Mouse (Mus musculus): ENCODE data around the gene Ppfia4. TPM values are rescaled to one million over a fixed set of nuclear protein-coding genes. Genes with fewer than 3 reads are reported as not detected.

Ppfia4 gene
- polyA plus RNA-seq, 1 experiment = 8.9 TPM

GRCm38 (mm10) chr1:134290300-134290699, 42.4 kb downstream of the Ppfia4 start:
- no peak overlapping the region for H3K4me3 ChIP-seq (ENCODE audit: low read depth, low read length)
- peaks cover 14% of the 10 kb centered on the region; the same call in 1 of the 2 replicates for H3K4me1 ChIP-seq (ENCODE audit: control insufficient read depth, insufficient read depth, insufficient read length, low read length)
- H3K27me3 ChIP-seq (ENCODE audit: control insufficient read depth, insufficient read depth, low read length) = no peaks in the 10 kb centered on the region
- no peak for TF ChIP-seq POLR2A (IDR thresholded peaks at IDR 0.05; ENCODE audit: low read depth, low read length)
- TF ChIP-seq CTCF (IDR thresholded peaks at IDR 0.05; ENCODE audit: extremely low read depth, insufficient read length, insufficient replicate concordance, low read depth, low read length) = no peak
- no peak overlapping the region for H3K27ac ChIP-seq (ENCODE audit: insufficient read depth, low read depth, low read length)
- 94% methylated on average over 13 of the region's 13 CpGs for WGBS
- H3K36me3 ChIP-seq (ENCODE audit: control insufficient read depth, insufficient read depth, low read length) = no peaks in the 10 kb centered on the region

DNA sequence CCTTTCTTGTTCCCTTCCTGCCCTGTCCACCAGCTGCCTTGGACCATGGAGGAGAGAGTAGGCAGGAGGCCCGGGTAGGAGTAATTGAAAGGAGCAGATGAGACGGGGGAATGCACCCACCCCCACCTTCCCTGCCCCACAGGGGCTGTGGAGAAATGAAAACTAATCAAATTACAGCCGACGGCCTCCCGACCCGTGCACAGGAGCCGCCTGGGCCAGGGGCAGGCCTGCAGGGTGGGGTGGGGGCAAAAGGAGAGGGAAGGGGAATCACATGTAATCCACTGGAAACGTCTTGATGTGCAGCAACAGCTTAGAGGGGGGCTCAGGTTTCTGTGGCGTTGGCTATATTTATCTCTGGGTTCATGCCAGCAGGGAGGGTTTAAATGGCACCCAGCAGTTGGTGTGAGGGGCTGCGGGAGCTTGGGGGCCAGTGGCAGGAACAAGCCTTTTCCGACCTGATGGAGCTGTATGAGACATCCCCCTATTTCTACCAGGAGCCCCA, 43.1 kb downstream of the Ppfia4 start, which contains the start of gene Myog:
Gene Myog, plus strand, starts transcription at position 392 of the 502 bp plus-strand sequence.
- no peaks in the 10 kb centered on the region for H3K27me3 ChIP-seq (ENCODE audit: control insufficient read depth, insufficient read depth, low read length)
- 81% methylated on average over 11 of the region's 11 CpGs for WGBS
- no peak for TF ChIP-seq POLR2A (IDR thresholded peaks at IDR 0.05; ENCODE audit: low read depth, low read length)
- TF ChIP-seq CTCF (IDR thresholded peaks at IDR 0.05; ENCODE audit: extremely low read depth, insufficient read length, insufficient replicate concordance, low read depth, low read length) = no peak
- H3K36me3 ChIP-seq (ENCODE audit: control insufficient read depth, insufficient read depth, low read length) = no peaks in the 10 kb centered on the region
- peaks cover 13% of the 10 kb centered on the region; the same call in 1 of the 2 replicates for H3K4me1 ChIP-seq (ENCODE audit: control insufficient read depth, insufficient read depth, insufficient read length, low read length)
- no peak within 1 kb of the TSS for H3K27ac ChIP-seq (ENCODE audit: insufficient read depth, low read depth, low read length)
- H3K4me3 ChIP-seq (ENCODE audit: low read depth, low read length) = no peak within 1 kb of the TSS

GRCm38 (mm10) chr1:134288239-134288638, 44.5 kb downstream of the Ppfia4 start:
- Histone ChIP-seq H3K4me3 (ENCODE audit: low read depth, low read length) (no peak overlapping the region), H3K4me1 (ENCODE audit: control insufficient read depth, insufficient read depth, insufficient read length, low read length) (peaks cover 2% of the 10 kb centered on the region; the same call in 1 of the 2 replicates), H3K27me3 (ENCODE audit: control insufficient read depth, insufficient read depth, low read length) (no peaks in the 10 kb centered on the region), H3K27ac (ENCODE audit: insufficient read depth, low read depth, low read length) (no peak overlapping the region), H3K36me3 (ENCODE audit: control insufficient read depth, insufficient read depth, low read length) (no peaks in the 10 kb centered on the region)
- 69% methylated on average over 3 of the region's 3 CpGs for WGBS
- TF ChIP-seq CTCF (IDR thresholded peaks at IDR 0.05; ENCODE audit: extremely low read depth, insufficient read length, insufficient replicate concordance, low read depth, low read length) (no peak), POLR2A (IDR thresholded peaks at IDR 0.05; ENCODE audit: low read depth, low read length) (no peak)

- 79% methylated on average over 10 of the region's 10 CpGs for WGBS
Observed at GRCm38 (mm10) chr1:134285458-134286120, 47.1 kb downstream of the Ppfia4 start.

GRCm38 (mm10) chr1:134283108-134283507, 49.6 kb downstream of the Ppfia4 start:
- 53% methylated on average over 1 of the region's 1 CpGs for WGBS

More at GRCm38 (mm10) chr1:134285458-134286120, 47.1 kb downstream of the Ppfia4 start:
- Histone ChIP-seq H3K4me3 (ENCODE audit: low read depth, low read length) (no peak overlapping the region), H3K4me1 (ENCODE audit: control insufficient read depth, insufficient read depth, insufficient read length, low read length) (no peaks in the 10 kb centered on the region), H3K27ac (ENCODE audit: insufficient read depth, low read depth, low read length) (no peak overlapping the region), H3K27me3 (ENCODE audit: control insufficient read depth, insufficient read depth, low read length) (no peaks in the 10 kb centered on the region), H3K36me3 (ENCODE audit: control insufficient read depth, insufficient read depth, low read length) (no peaks in the 10 kb centered on the region)
- TF ChIP-seq CTCF (IDR thresholded peaks at IDR 0.05; ENCODE audit: extremely low read depth, insufficient read length, insufficient replicate concordance, low read depth, low read length) = no peak
- no peak for TF ChIP-seq POLR2A (IDR thresholded peaks at IDR 0.05; ENCODE audit: low read depth, low read length)

GRCm38 (mm10) chr1:134282342-134282741, 50.4 kb downstream of the Ppfia4 start:
- 77% methylated on average over 3 of the region's 3 CpGs for WGBS
- H3K4me1 ChIP-seq (ENCODE audit: control insufficient read depth, insufficient read depth, insufficient read length, low read length) = no peaks in the 10 kb centered on the region
- H3K27me3 ChIP-seq (ENCODE audit: control insufficient read depth, insufficient read depth, low read length) = no peaks in the 10 kb centered on the region
- no peaks in the 10 kb centered on the region for H3K36me3 ChIP-seq (ENCODE audit: control insufficient read depth, insufficient read depth, low read length)
- TF ChIP-seq CTCF (IDR thresholded peaks at IDR 0.05; ENCODE audit: extremely low read depth, insufficient read length, insufficient replicate concordance, low read depth, low read length) (no peak), POLR2A (IDR thresholded peaks at IDR 0.05; ENCODE audit: low read depth, low read length) (no peak)
- H3K27ac ChIP-seq (ENCODE audit: insufficient read depth, low read depth, low read length) = no peak overlapping the region
- H3K4me3 ChIP-seq (ENCODE audit: low read depth, low read length) = no peak overlapping the region

More at GRCm38 (mm10) chr1:134283108-134283507, 49.6 kb downstream of the Ppfia4 start:
- TF ChIP-seq POLR2A (IDR thresholded peaks at IDR 0.05; ENCODE audit: low read depth, low read length) = no peak
- Histone ChIP-seq H3K27me3 (ENCODE audit: control insufficient read depth, insufficient read depth, low read length) (no peaks in the 10 kb centered on the region), H3K4me1 (ENCODE audit: control insufficient read depth, insufficient read depth, insufficient read length, low read length) (no peaks in the 10 kb centered on the region), H3K4me3 (ENCODE audit: low read depth, low read length) (no peak overlapping the region), H3K36me3 (ENCODE audit: control insufficient read depth, insufficient read depth, low read length) (no peaks in the 10 kb centered on the region), H3K27ac (ENCODE audit: insufficient read depth, low read depth, low read length) (no peak overlapping the region)

GRCm38 (mm10) chr1:134281563-134281962, 51.2 kb downstream of the Ppfia4 start:
- Histone ChIP-seq H3K27me3 (ENCODE audit: control insufficient read depth, insufficient read depth, low read length) (no peaks in the 10 kb centered on the region), H3K4me1 (ENCODE audit: control insufficient read depth, insufficient read depth, insufficient read length, low read length) (no peaks in the 10 kb centered on the region), H3K4me3 (ENCODE audit: low read depth, low read length) (no peak overlapping the region), H3K27ac (ENCODE audit: insufficient read depth, low read depth, low read length) (no peak overlapping the region), H3K36me3 (ENCODE audit: control insufficient read depth, insufficient read depth, low read length) (no peaks in the 10 kb centered on the region)
- 78% methylated on average over 4 of the region's 4 CpGs for WGBS
- TF ChIP-seq CTCF (IDR thresholded peaks at IDR 0.05; ENCODE audit: extremely low read depth, insufficient read length, insufficient replicate concordance, low read depth, low read length) (no peak), POLR2A (IDR thresholded peaks at IDR 0.05; ENCODE audit: low read depth, low read length) (no peak)

Data from small intestine, adult 2 months (tissue).